Mouse (Mus musculus): ENCODE measurements at regions not wholly inside any gene's neighbourhood (a gene's known extent, or its start where the extent isn't known, plus 50 kb on each side); places are given as distances from the start of the nearest gene placed in this dataset.

- no peak for DNase-seq (ENCODE audit: low spot score in 2 of 2)
These were observed 943.0 kb downstream of the Gsdmc2 start for GRCm38 (mm10) chr15:62901955-62902354.

GRCm38 (mm10) chr15:62889798-62890197, 955.2 kb downstream of the Gsdmc2 start:
- no peak for DNase-seq (ENCODE audit: low spot score in 2 of 2)

DNA sequence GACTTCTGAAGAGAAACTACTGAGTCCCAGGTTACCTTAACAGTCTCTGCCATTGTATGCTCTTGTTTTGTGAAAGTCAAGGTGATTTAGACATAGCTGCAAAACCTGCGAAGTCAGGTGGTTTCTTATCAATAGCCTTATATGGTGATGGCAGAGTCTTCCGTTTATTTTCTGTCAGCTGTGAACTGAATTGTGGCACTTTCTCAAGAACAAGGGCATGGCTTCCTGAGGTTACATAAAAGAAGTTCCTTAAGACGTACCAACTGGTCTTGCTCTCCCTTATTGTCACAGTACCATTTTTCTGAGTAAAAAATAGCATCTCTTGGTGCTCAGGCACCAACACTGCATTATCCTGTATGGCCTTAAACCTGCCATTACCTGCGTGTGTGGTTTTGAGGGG, 959.6 kb downstream of the Gsdmc2 start:
- DNase-seq (ENCODE audit: low spot score in 2 of 2): no peak

GRCm38 (mm10) chr15:62871082-62871766, 973.8 kb downstream of the Gsdmc2 start:
- DNase-seq (ENCODE audit: low spot score in 2 of 2): no peak

GRCm38 (mm10) chr15:62862574-62862973, 982.4 kb downstream of the Gsdmc2 start:
- no peak for DNase-seq (ENCODE audit: low spot score in 2 of 2)

DNA sequence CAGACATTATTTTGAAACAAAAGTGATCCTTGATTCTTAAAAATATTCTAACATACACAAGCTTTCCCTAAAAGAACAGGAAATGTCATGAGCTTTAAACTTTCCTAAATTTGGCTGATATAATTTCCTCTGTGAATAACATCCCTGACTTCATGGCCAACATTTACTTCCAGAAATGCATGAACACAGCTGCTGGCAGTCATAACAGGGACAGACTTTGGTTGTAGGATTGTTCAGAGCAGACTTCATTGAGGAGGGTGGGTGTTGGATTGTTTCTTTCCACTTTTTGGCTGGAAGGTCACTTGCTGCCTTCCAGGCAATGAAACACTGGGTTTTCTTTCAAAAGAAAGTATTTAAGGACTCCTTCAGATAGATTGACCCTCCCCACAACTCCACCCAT, 983.6 kb downstream of the Gsdmc2 start:
- DNase-seq (ENCODE audit: low spot score in 2 of 2): no peak

DNA sequence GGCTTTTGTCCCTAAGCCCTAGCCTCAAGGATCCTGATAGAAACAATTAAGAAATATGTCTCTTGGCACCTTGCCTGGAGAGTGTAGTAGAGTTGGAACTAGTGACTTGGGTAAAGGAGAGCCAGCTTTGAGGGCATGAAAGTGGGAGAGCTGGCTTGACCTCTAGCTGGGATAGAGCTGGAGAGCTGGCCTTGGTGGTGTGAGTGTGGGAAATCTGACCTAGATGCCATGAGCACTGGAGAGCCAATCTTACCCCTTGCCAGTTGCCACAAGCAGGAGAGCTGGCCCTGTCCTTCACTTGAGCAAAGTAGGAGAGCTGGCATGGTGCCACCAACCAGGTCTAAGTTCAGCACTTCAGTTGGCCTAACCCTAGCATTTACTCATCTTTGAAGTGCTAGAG, 995.7 kb downstream of the Gsdmc2 start:
- no peak for DNase-seq (ENCODE audit: low spot score in 2 of 2)

- DNase-seq (ENCODE audit: low spot score in 2 of 2): no peak
These were observed 999.1 kb downstream of the Gsdmc2 start for GRCm38 (mm10) chr15:62845884-62846283.

GRCm38 (mm10) chr15:62825586-62825985, 1019.4 kb downstream of the Gsdmc2 start:
- no peak for DNase-seq (ENCODE audit: low spot score in 2 of 2)

DNA sequence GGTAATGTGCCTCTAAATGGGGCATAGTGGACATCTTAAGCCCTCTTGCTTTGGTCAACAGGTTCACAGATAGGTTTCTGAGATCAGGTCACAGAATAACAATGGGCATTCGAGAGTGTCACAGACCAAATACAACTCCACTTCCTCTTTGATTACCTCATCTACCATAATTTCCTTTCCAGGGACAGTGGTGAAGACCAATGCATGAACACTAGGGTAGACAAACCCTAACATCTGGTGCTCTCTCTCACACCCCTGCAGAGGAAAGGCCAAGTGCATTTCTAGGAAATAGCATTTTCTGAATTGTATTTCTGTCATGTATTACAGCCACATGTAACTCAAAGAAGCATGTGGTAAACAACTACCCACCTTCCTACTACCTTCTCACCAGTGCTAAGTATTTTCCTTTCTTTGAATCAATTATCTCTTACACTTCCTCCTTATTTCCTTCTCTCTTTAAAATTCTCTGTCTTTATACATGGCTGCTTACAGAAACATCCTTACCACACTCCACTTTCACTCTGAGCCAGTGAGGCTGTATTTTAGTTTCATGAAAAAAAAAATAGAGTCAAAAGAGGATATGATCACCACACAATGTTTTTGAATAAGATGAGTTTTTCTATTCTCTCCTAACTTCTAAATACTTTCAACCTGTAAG, 1021.0 kb downstream of the Gsdmc2 start:
- no peak for DNase-seq (ENCODE audit: low spot score in 2 of 2)

GRCm38 (mm10) chr15:62822305-62822704, 1022.7 kb downstream of the Gsdmc2 start:
- no peak for DNase-seq (ENCODE audit: low spot score in 2 of 2)

GRCm38 (mm10) chr15:62813093-62813492, 1031.9 kb downstream of the Gsdmc2 start:
- DNase-seq (ENCODE audit: low spot score in 2 of 2): no peak

GRCm38 (mm10) chr15:62812026-62812425, 1033.0 kb downstream of the Gsdmc2 start:
- no peak for DNase-seq (ENCODE audit: low spot score in 2 of 2)

- DNase-seq (ENCODE audit: low spot score in 2 of 2): no peak
These were observed 1035.7 kb downstream of the Gsdmc2 start for GRCm38 (mm10) chr15:62809320-62809719.

DNA sequence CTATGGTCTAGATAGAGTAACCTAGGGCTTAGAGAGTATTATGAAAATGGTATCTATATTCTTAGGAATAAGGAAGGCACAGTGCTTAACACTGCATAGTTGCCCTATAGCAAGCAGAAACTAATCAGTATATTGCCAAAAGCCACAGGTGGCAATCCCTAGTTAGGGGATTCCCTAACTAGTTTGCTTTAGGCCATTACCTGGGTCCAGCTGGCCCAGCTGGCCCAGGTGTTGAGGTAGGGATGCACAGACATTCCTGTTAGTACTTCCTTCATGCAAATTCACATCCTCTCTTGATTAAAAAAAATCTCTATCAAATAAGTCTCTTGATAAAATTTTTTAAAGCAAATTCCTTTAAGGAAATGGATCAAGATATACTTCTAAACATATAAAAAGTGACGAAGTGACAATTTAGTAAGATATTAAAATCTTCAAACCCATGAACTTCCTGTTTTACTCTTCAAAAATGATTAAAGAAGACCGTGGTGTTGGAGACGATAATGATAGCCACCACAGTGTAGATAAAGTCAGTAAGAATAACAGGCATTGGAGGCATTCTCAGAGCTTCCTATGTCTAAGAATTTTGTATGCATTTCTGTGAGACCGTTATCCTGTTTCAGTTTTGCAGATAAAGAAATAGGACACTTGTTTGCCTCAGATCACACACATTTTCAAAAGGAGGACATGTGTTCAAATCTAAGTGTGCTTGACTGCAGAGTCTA, 1036.7 kb downstream of the Gsdmc2 start:
- DNase-seq (ENCODE audit: low spot score in 2 of 2): no peak

GRCm38 (mm10) chr15:62807364-62807763, 1037.6 kb downstream of the Gsdmc2 start:
- DNase-seq (ENCODE audit: low spot score in 2 of 2): no peak

DNA sequence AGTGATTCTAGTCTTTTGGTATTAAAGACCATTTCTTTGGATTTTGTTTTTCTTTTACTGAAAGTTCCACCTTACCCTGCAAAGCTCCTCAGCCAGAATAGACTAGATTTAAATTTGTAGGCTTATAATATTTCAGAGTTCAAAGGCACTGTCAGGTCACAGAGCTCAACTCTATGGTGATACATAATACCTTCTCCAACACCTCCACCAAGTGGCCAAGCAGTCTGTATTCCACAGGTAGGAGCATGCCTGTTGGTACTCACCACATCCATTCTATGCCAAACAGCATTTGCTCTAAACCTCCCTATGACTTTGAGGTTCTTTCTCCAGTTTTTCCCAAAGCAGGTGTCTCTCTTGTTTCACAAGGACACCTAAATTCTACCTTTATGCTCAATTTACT, 1042.2 kb downstream of the Gsdmc2 start:
- no peak for DNase-seq (ENCODE audit: low spot score in 2 of 2)

- DNase-seq (ENCODE audit: low spot score in 2 of 2): no peak
These were observed 1046.2 kb downstream of the Gsdmc2 start for GRCm38 (mm10) chr15:62798731-62799130.

- no peak for DNase-seq (ENCODE audit: low spot score in 2 of 2)
These were observed 1051.4 kb downstream of the Gsdmc2 start for GRCm38 (mm10) chr15:62793569-62793968.

GRCm38 (mm10) chr15:62792084-62792483, 1052.9 kb downstream of the Gsdmc2 start:
- no peak for DNase-seq (ENCODE audit: low spot score in 2 of 2)

DNA sequence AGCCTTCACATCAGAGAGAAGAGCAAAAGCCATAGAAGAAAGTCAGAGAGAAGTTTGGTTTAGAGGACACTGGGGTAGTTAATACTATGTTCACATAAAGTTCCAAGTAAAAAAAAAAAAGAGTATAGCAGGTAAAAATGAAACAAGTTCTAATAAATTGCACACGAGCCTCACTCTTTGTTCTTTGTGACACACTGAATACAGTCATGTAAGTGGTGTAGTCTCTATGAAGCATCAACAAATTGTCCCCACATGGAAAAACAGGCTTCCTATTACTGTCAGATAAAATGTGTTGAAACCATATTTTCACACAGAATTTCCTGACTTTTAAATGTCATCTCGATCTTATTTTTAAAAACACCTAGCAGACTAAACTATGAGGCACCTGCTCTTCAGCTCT, 1057.2 kb downstream of the Gsdmc2 start:
- DNase-seq (ENCODE audit: low spot score in 2 of 2): no peak

GRCm38 (mm10) chr15:62786315-62786714, 1058.7 kb downstream of the Gsdmc2 start:
- DNase-seq (ENCODE audit: low spot score in 2 of 2): no peak

All from spleen, postnatal 14 days (tissue).